Mouse (Mus musculus): Measurements from ENCODE around the gene Cldn34d. TPM values are rescaled to one million over a fixed set of nuclear protein-coding genes. Genes with fewer than 3 reads are reported as not detected.

Cldn34d gene
- total RNA-seq (2021) = not detected

DNA sequence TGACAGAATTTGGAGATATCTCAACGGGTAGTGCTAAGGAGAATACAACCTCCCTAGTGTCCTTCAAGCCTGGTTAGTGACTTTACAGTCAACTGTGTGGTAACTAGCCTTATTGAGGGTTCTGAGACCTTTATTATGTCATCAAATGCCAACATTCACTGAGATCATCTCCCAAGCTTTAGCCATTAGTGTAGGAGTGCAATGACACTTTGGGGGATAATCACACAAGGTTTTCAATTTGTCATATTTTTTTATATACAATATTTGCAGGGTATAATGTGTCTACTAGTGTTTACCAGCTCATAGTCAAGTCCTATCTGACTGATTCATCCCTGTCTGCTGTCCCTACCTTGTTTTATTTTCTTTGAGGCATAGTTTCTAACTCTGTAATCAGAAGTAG, at the start of gene Cldn34d:
Cldn34d (minus strand) TSS at position 101 of the 400 bp plus-strand sequence.
- no peak for DNase-seq
- intact Hi-C loops (cut with DNase I) = no loop called here

DNA sequence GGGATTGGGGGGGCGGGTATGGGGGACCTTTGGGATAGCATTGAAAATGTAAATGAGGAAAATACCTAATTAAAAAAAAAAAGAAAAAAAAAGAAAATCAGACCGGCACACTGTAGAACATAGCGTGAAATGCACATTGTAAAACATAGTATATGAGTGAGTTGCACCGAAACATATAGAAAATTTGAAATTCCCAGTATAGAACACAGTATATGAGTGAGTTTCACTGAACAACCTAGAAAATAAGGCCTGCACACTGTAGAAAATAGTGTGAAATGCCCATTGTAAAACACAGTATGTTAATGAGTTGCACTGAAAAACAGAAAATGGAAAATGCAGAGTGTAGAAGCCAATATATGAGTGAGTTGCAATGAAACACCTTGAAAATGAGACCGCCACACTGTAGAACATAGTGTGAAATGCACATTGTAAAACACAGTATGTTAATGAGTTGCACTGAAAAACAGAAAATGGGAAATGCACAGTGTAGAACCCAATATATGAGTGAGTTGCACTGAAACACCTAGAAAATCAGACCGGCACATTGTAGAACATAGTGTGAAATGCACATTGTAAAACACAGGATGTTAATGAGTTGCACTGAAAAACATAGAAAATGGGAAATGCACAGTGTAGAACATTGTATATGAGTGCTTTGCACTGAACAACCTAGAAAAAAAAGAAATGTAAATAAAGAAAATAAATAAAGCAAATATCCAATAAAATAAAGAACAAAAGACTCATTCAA, 4.1 kb downstream of the Cldn34d start:
- peak; percentile 3 for DNase-seq
- intact Hi-C loops (cut with DNase I) = no loop called here

Other genes starting within 250 kb of the Cldn34d start
- not detected for gene Cldn34b4, start 209.6 kb downstream of the Cldn34d start, total RNA-seq (2021)

Measured in left cerebral cortex, postnatal 4 days (tissue).